Mouse (Mus musculus) retina, postnatal 7 days (tissue): ENCODE data around the gene Mrps35.
A peak's percentile ranks its signal among the peaks of the same experiment; 100 is the strongest.

Source experiments
- DNase-seq: peaks from one replicate; pipeline ENCODE4 v3.0.0-alpha.2; 2012; ENCODE audit warnings: low read depth, low spot score

Mrps35 gene

GRCm38 (mm10) chr6:147042291-147043290 is at the start of gene Mrps35:
Mrps35 (plus strand) TSS chr6:147042764.
- DNase-seq = peak; percentile 83

- peak; percentile 19 for DNase-seq
Observed at GRCm38 (mm10) chr6:146994236-146994635, 48.3 kb upstream of the Mrps35 start.

- no peak for DNase-seq
Observed at GRCm38 (mm10) chr6:146995391-146995790, 47.2 kb upstream of the Mrps35 start.

- DNase-seq = no peak
Observed at GRCm38 (mm10) chr6:146995878-146996277, 46.7 kb upstream of the Mrps35 start.

GRCm38 (mm10) chr6:146997006-146997405 is 45.6 kb upstream of the Mrps35 start:
- no peak for DNase-seq

GRCm38 (mm10) chr6:146998710-146999109 is 43.9 kb upstream of the Mrps35 start:
- no peak for DNase-seq

- no peak for DNase-seq
Observed at GRCm38 (mm10) chr6:146999302-146999701, 43.3 kb upstream of the Mrps35 start.

- DNase-seq = no peak
Observed at GRCm38 (mm10) chr6:146999755-147000154, 42.8 kb upstream of the Mrps35 start.

- peak; percentile 21 for DNase-seq
Observed at GRCm38 (mm10) chr6:147008148-147008547, 34.4 kb upstream of the Mrps35 start.

GRCm38 (mm10) chr6:147010358-147010757 is 32.2 kb upstream of the Mrps35 start:
- DNase-seq = no peak

- DNase-seq = no peak
Observed at GRCm38 (mm10) chr6:147010811-147011520, 31.6 kb upstream of the Mrps35 start.

- no peak for DNase-seq
Observed at GRCm38 (mm10) chr6:147011555-147011954, 31.0 kb upstream of the Mrps35 start.

GRCm38 (mm10) chr6:147011977-147012376 is 30.6 kb upstream of the Mrps35 start:
- no peak for DNase-seq

- no peak for DNase-seq
Observed at GRCm38 (mm10) chr6:147013546-147013945, 29.0 kb upstream of the Mrps35 start.

- no peak for DNase-seq
Observed at GRCm38 (mm10) chr6:147017906-147018305, 24.7 kb upstream of the Mrps35 start.

- no peak for DNase-seq
Observed at GRCm38 (mm10) chr6:147018364-147018763, 24.2 kb upstream of the Mrps35 start.

- DNase-seq = no peak
Observed at GRCm38 (mm10) chr6:147021181-147021580, 21.4 kb upstream of the Mrps35 start.

GRCm38 (mm10) chr6:147022375-147023132 is 20.0 kb upstream of the Mrps35 start:
- DNase-seq = no peak

GRCm38 (mm10) chr6:147023133-147023395 is 19.5 kb upstream of the Mrps35 start:
- no peak for DNase-seq

- no peak for DNase-seq
Observed at GRCm38 (mm10) chr6:147023568-147023967, 19.0 kb upstream of the Mrps35 start.

GRCm38 (mm10) chr6:147024761-147025160 is 17.8 kb upstream of the Mrps35 start:
- DNase-seq = no peak

GRCm38 (mm10) chr6:147028396-147028795 is 14.2 kb upstream of the Mrps35 start:
- DNase-seq = no peak
